Mouse (Mus musculus): ENCODE results near the gene Oscar. TPM values are rescaled to one million over a fixed set of nuclear protein-coding genes. Genes with fewer than 3 reads are reported as not detected.
"Not testable (repeated sequence)": the region's sequence is repeated elsewhere in the genome, so short reads cannot be mapped to it uniquely, and the experiment has no call there.

The Oscar gene
- total RNA-seq, 2 experiments from 2014 or later: 0.54 to 0.99 TPM

GRCm38 (mm10) chr7:3570580-3570979 lies 45.4 kb downstream of the Oscar start:
- not testable (repeated sequence) for DNase-seq (ENCODE audit: extremely low spot score in 1 of 2, low spot score in 1 of 2)

- no peak for DNase-seq (ENCODE audit: extremely low spot score in 1 of 2, low spot score in 1 of 2)
Observed at GRCm38 (mm10) chr7:3569725-3570124, 46.2 kb downstream of the Oscar start.

GRCm38 (mm10) chr7:3567336-3567735 lies 48.6 kb downstream of the Oscar start:
- DNase-seq (ENCODE audit: extremely low spot score in 1 of 2, low spot score in 1 of 2): no peak

Small RNA genes lying within 50 kb of the gene (microRNA-seq; reads per million reads assigned to microRNA genes)
- gene Gm25100 (0 reads per million in 2 experiments), gene Mir3572 (5.2 to 7.5 reads per million in 2 experiments)

Other genes starting within 250 kb of the Oscar start
- gene Cacng8, start 225.5 kb downstream of the Oscar start, total RNA-seq (2021): 100 to 1,000 TPM; 380 to 428 TPM
- gene Cacng6, start 192.0 kb downstream of the Oscar start, total RNA-seq (2021): 1 to 10 TPM; 1.3 to 2.2 TPM
- not detected for gene Tarm1, start 113.5 kb downstream of the Oscar start, total RNA-seq (2021)
- gene Ndufa3, start 1.2 kb upstream of the Oscar start, total RNA-seq (2021): 100 to 1,000 TPM; 576 to 686 TPM
- gene Tfpt, start 13.8 kb upstream of the Oscar start, total RNA-seq (2021): 10 to 100 TPM; 36.0 to 40.5 TPM
- gene Prpf31, start 13.8 kb upstream of the Oscar start, total RNA-seq (2021): 10 to 100 TPM; 51.7 to 54.2 TPM
- gene Cnot3, start 29.1 kb upstream of the Oscar start, total RNA-seq (2021): 10 to 100 TPM; 49.7 to 61.3 TPM
- gene Leng1, start 49.7 kb upstream of the Oscar start, total RNA-seq (2021): 1 to 10 TPM; 5.3 to 5.5 TPM
- gene Tmc4, start 61.4 kb upstream of the Oscar start, total RNA-seq (2021): 1 to 10 TPM; 4.6 to 8.1 TPM
- 10 to 100 TPM; 75.7 to 87.8 TPM for gene Tsen34, start 76.7 kb upstream of the Oscar start, total RNA-seq (2021)
- 100 to 1,000 TPM; 133 to 153 TPM for gene Mboat7, start 77.4 kb upstream of the Oscar start, total RNA-seq (2021)
- gene Rps9, start 87.8 kb upstream of the Oscar start, total RNA-seq (2021): 100 to 1,000 TPM; 367 to 434 TPM
- under 1 TPM in 1 of 2 experiments, not detected in 1; 0.12 TPM for gene Pirb, start 104.2 kb upstream of the Oscar start, total RNA-seq (2021)
- not detected for gene Gm15448, start 209.5 kb upstream of the Oscar start, total RNA-seq (2021)
- not detected for gene Pira2, start 228.9 kb upstream of the Oscar start, total RNA-seq (2021)

Data from layer of hippocampus, postnatal 25 days (tissue).